Mouse (Mus musculus) 416B (cell line): ENCODE data around the gene Antxr2.

Experiments
- DNase-seq: peaks from one replicate; pipeline ENCODE4 v3.0.0; 2011; ENCODE audit warnings: low read depth

Gene Antxr2

GRCm38 (mm10) chr5:97913901-97914300, 116.9 kb downstream of the Antxr2 start:
- DNase-seq = peak; percentile 87

- DNase-seq = no peak
These were observed 123.4 kb downstream of the Antxr2 start for GRCm38 (mm10) chr5:97907482-97907881.

- DNase-seq = no peak
These were observed 124.1 kb downstream of the Antxr2 start for GRCm38 (mm10) chr5:97906537-97907266.

DNA sequence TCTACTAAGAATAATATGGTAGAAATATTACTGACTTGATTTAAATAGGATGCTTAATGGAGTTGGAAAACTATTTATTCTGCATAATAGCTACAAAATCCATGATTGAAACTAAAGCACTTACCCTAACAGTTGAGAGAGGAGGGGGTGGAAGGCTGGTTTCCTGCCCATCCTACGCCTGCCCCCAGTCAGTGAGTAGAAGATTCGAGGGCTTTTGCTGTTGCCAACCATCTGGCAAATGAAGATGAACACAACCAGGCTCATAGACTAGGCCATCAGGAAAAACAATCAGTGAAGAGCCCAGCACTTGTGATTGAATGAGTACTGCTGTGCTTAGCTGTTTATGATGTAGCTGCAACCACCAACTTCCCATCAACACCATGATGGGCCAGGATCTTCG, 125.0 kb downstream of the Antxr2 start:
- no peak for DNase-seq

GRCm38 (mm10) chr5:97901096-97901495, 129.7 kb downstream of the Antxr2 start:
- DNase-seq = no peak

- no peak for DNase-seq
These were observed 131.5 kb downstream of the Antxr2 start for GRCm38 (mm10) chr5:97899321-97899720.

- DNase-seq = peak; percentile 24
These were observed 145.4 kb downstream of the Antxr2 start for GRCm38 (mm10) chr5:97885427-97885826.

DNA sequence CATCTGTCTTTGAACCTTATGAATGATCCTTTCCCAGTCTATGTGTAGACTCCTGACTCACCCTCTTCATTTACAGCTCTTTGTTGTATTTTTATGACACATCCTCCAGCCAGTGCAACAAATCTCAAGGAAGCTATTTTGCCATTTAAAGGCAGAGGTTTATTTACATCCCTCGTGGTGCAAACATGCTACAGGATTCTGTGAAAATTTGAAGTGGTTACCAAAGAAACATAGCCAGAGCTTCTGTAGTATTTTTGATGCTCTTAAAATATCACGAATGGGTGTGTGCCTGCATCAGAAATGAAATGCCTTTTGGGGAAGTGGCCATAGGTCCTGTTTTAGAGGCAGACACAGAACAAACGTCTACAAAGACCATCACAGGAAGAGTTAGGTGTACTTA, 146.7 kb downstream of the Antxr2 start:
- no peak for DNase-seq

DNA sequence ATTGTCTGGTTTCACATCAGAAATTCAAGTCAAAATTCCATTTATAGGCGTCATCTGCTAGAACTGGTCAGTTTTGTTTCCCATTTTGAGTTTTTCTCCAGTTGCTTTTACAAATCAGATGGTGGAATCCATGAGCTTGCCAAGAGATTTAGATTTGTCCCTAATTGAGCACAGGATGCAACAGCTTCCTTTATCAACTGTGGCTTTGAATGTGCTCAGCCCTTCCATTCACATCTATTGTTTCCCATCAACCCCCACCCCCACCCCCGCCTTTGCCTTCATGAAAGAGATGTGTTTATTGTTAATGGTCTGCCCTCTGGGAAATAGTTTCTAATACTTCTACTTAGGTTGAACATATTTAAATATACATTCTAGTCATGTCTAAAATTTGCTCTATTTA, 149.4 kb downstream of the Antxr2 start:
- DNase-seq = no peak

DNA sequence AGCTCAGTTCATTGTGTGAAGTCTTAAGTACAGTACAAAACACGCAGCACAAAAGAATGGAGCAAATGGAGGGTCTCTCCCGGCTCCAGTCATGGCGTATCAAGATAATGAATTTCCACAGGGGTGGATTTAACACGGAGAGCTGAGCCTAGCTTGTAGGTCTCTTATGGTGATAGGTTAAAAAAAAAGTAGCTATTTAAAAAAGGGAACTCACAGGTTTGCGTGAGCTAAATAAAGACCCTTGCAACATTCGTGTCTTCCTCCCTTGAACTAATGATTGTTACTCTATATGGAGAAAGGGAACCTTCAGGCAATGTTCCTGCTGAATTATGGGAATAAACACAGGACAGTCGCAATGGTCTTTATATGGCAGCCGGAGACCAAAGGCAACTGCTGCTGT, 150.7 kb downstream of the Antxr2 start:
- DNase-seq = no peak

DNA sequence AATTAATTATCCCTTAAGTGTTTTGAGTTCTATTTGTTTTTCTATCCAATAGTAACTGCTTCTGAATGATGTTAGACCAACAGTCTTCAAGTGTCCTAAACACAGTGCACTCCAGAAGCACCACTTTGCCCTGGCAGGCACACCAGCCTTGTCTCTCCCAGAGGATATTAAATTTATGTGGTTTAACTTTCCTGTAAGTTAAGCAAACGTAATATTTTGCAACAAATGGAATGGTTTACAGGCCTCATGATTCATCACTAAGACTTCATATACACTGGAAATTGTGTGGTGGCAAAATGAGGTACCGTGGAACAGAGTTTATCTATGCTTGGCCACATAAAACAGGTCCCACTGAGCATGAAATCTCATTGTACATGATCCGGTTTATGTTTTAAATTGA, 152.0 kb downstream of the Antxr2 start:
- peak; percentile 63 for DNase-seq

DNA sequence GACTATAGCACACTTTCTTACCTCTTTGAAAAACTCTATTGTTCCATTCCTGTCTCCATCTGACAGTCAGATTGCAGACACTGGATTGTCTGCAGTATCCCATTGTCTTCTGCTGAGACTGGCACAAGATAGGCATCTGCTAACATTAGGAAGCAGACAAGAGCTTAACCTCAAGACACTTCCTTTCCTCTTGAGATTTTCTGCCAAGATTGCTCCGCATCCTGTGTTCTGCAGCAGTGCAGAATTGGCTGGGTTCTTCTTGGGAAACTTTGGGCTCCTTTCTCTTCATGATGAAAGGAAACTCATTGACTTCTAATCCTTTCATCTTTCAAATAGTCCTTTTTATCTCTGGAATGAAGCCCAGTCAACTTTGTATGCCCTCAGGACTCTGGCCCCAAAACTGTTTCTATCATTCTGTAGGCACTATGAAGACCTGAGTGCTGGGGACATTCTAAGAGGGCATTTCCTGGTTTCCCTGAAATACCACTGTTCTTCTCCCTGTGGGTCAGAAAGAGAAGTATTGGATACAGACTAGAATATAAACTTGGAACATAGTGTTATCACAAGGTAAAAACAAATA, 152.5 kb downstream of the Antxr2 start:
- peak; percentile 82 for DNase-seq

DNA sequence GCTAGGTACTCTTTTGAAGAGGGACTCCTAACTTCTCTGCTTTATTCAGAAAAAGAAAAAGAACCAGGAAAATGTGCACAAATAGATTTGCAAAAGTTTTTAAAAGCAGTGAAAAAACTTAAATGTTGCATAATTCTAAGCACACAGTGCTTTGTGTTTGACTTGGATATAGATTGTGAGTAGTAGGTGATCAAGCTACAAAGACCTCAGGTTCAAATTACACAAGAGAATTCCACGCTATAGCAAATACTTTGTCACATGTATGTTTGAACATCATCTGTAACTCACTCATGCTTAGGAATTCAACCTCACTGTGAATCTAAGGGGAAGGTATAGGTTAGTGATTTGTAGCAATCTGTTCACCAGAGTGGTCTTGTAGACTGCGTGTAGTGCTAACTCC, 153.9 kb downstream of the Antxr2 start:
- DNase-seq = no peak

DNA sequence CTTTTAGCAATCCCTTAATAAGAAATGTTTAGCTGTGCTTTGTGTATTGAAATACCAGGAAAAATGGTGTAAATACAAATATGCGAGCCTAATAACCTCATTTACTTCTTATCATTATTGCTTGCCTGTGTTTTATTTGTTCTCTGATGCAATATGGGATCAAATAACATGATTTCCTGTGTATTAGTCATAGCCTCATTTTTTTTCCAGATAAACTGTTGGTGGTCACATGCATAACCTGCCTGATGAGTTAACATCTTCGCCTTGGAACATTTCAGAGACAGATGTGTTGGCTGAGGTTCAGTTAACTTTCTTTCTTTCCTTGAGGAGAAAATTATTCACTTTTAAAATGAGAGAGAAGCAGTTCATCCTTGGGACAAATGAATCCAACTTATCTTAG, 162.9 kb downstream of the Antxr2 start:
- DNase-seq = peak; percentile 94

DNA sequence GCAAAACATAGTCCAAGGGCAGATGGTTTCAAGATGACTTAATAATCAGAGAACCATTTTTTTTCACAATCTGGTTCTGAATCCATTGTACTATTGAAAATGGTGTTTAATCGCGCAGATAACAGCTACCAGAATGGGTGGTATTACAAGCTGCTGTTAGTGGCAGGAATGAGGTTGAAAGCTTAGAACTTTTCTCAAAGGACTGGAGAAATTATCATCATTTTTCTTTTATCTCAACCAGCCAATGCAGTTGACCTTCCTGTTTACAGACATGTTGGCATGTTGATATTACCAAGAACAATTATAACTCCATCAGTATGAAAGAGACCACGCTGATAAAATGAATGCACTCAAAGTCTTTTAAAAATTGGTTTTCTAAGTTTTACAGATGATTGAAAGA, 163.9 kb downstream of the Antxr2 start:
- no peak for DNase-seq

DNA sequence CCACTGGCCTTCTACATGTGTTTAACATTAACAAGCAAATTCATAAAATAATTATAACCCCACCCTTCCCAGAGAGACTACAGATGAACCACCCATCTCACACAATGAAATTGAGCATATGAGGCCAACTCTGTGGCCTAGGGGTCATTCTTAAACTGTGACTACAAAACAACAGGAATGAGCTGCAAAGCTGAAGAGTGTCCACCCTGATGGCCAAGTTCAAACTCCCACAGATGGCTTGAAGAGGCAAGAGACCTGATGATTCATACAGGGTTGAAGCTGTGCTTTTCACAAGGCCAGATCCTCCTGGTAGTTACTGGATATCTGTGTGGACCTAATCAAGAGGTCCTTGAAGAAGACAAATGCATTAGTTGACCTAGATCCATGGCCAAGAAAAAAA, 173.7 kb downstream of the Antxr2 start:
- no peak for DNase-seq

DNA sequence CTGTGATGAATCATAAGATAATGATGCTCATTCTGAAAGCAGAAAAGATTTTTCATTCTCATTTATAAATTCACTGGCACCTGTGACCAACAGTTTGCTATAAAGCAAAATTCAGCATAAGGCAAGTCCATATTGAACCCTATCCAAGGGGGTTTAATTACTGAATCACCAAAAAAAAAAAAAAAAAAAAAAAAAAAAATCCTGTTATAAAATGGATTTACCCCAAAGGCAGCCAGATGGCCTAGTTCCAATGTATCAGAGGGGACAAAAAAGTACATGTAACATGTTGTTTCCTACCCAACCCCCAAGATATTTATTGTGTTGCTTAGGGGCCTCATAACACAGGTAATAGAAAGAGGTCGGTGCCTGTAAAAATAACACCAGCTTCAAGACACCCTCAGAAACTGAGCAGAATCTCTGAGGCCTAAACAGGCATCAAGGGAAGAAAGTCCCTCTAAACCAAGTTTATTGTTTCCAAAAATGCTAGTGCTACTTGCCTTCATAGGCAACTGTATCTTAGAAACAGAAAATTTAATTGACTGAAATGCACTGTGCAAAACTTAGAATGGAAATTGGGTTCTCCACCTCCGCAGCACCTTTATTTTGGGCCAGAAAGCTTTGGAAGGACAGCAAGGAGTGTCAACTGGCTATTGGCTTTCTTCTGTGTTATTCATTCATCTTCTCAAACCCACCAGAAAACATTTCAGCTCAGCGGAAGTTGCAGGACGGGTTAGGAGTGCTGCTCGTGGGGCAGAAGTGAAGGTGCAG, 178.7 kb downstream of the Antxr2 start:
- no peak for DNase-seq

- DNase-seq = no peak
These were observed 183.5 kb downstream of the Antxr2 start for GRCm38 (mm10) chr5:97847204-97847895.

DNA sequence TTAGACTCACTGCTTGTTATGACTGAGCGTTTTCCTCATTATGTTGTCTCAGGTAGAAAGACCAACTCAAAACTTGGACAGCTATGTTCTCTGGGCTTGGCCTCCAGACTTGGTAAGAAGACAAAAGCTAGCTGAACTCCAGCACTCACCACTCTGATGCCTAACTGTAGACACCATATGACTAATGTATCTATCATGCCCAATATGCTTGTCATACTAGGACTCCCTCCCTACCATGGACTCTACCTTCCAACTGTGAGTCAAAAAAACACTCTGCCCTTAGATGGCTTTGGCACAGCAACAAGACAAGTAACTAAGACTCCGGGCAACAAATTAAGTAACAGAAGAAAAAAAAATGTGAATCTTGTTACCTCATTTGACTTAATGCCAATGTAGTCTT, 184.3 kb downstream of the Antxr2 start:
- DNase-seq = no peak

GRCm38 (mm10) chr5:97842016-97842415, 188.8 kb downstream of the Antxr2 start:
- DNase-seq = peak; percentile 80

DNA sequence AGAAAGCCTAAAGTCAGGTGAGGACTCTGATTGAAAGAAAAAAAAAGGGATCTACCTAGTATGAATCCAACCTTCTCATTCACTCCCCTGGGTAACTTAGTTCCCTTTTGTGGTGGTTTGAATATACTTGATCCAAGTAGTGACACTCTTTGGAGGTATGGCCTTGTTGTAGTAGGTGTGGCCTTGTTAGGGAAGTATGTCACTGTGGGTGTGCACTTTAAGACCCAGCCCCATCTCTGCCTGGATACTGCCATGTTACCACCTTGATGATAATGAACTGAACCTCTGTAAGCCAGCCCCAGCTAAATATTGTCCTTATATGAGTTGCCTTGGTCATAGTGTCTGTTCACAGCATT, 190.9 kb downstream of the Antxr2 start:
- DNase-seq = no peak

DNA sequence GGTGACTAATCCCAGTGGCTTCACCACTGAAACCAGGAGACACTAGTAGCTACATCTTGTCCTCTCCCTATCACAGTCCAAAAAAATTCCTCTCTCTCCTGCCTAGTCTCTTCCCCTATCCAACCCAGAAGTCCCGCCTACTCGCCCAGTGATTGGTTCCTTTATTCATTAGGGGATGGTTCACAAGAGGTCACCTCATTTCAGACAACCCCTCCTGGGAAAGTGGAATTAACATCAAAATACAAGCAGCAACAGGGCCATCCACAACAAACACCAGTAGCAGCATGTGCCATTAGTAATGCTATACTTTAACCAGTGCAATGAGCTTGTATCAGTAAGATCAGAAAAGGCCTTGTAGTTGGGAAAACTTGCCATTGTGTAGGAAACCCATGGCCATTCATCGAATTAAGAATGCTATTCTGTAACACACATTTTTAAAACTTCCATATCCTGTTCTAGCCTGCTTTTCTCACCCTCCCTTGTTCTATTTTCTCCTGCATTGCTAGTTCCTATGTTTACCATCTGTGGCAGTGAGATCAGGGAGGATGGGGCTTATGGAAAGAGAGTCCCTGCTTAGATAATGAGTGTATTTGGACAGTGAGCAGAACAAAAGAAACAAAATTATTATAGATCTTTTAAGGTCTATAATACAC, 191.4 kb downstream of the Antxr2 start:
- DNase-seq = no peak
